Mouse (Mus musculus): ENCODE data around the gene Sec22a. TPM values are rescaled to one million over a fixed set of nuclear protein-coding genes. Genes with fewer than 3 reads are reported as not detected.
A peak's percentile ranks its signal among the peaks of the same experiment; 100 is the strongest.

The Sec22a gene
- polyA plus RNA-seq, 1 experiment from 2014 or later, result 50.4 TPM

DNA sequence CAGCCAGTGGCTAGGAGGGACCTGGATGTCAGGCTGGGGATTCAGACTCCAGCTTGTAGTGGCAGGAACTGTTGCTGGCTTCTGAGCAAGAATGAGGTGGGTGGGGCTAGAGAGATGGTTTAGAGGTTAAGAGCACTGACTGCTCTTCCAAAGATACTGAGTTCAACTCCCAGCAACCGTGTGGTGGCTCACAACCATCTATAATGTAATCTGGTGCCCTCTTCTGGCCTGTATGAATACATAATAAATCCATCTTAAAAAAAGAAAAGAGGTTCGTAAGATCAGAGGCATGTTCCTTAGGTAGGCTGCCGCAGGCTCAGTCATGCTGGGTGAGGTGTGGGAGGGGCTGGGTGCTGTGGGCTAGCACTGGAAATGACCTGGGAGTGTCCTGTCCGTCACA lies 92.1 kb downstream of the Sec22a start:
- no peaks in the 10 kb centered on the region for H3K36me3 ChIP-seq (ENCODE audit: insufficient read depth, low read length)
- no peaks in the 10 kb centered on the region for H3K9me3 ChIP-seq (ENCODE audit: low read length)
- no peak overlapping the region for H3K27ac ChIP-seq (ENCODE audit: low read length)
- ATAC-seq (ENCODE audit: low FRiP score, low TSS enrichment), result no peak
- H3K9ac ChIP-seq (replicated peaks; ENCODE audit: low read length), result no peak overlapping the region
- H3K4me3 ChIP-seq (ENCODE audit: low read length), result no peak overlapping the region
- no peaks in the 10 kb centered on the region for H3K4me1 ChIP-seq (ENCODE audit: insufficient read depth, low read length)
- 0 out of 2 replicates have a peak, but pooled peaks cover 2% of the 10 kb centered on the region for H3K27me3 ChIP-seq (ENCODE audit: insufficient read depth, low read length)
- no peak overlapping the region for H3K4me2 ChIP-seq (replicated peaks; ENCODE audit: low read depth, low read length)
- WGBS, result 52% methylated on average over 4 of the region's 4 CpGs

DNA sequence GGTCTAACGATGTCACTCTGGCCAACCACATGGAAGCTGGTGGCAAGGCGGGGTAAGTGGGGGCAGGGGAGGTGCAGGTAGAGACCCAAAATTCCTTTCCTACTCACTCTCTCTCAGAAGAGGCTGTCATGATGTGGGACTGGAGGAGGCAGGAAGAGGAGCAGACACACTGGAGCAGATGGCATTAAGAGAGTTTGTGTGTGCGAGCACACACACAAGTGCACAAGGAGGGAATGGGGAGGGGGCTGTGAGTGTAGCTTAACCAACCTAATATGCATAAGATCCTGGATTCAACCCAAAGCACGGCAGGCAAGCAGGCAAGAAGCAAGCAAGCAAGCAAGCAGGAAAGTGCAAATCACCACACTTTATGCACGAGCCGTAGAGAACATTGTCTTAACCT lies 92.8 kb downstream of the Sec22a start:
- H3K27ac ChIP-seq (ENCODE audit: low read length), result no peak overlapping the region
- WGBS, result 79% methylated on average over 6 of the region's 6 CpGs
- 0 out of 2 replicates have a peak, but pooled peaks cover 2% of the 10 kb centered on the region for H3K27me3 ChIP-seq (ENCODE audit: insufficient read depth, low read length)
- H3K4me1 ChIP-seq (ENCODE audit: insufficient read depth, low read length), result no peaks in the 10 kb centered on the region
- H3K4me2 ChIP-seq (replicated peaks; ENCODE audit: low read depth, low read length), result no peak overlapping the region
- H3K9me3 ChIP-seq (ENCODE audit: low read length), result no peaks in the 10 kb centered on the region
- no peak for ATAC-seq (ENCODE audit: low FRiP score, low TSS enrichment)
- H3K4me3 ChIP-seq (ENCODE audit: low read length), result no peak overlapping the region
- no peak overlapping the region for H3K9ac ChIP-seq (replicated peaks; ENCODE audit: low read length)
- no peaks in the 10 kb centered on the region for H3K36me3 ChIP-seq (ENCODE audit: insufficient read depth, low read length)

DNA sequence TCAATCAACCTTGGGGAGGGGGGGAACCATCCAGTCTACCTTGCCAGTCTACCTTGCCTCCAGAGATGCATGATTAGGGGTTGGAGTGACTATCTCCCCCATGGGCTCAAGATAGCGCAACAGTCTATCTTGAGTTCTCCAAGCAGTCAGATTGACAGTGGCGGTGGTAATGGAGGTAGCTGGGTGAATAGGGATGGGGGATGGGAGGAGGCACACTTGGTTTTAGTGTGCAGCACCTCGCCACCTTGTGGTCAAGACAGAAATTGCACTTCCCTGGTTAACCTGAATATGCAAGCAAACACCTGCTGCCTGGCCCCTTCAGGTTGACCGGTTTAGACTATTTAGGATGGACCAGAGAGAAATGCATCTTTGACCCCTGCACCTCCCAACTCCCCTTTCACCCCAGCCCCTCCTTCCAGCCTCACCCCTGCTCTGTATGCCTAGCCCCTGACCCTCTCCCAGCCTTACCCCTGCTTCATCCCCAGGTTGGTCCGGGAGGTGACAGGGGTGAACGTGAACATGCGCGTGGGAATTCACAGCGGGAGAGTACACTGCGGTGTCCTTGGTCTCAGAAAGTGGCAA lies 93.3 kb downstream of the Sec22a start:
- H3K4me1 ChIP-seq (ENCODE audit: insufficient read depth, low read length), result no peaks in the 10 kb centered on the region
- H3K27me3 ChIP-seq (ENCODE audit: insufficient read depth, low read length), result 0 out of 2 replicates have a peak, but pooled peaks cover 2% of the 10 kb centered on the region
- no peaks in the 10 kb centered on the region for H3K36me3 ChIP-seq (ENCODE audit: insufficient read depth, low read length)
- no peak overlapping the region for H3K27ac ChIP-seq (ENCODE audit: low read length)
- no peak overlapping the region for H3K9ac ChIP-seq (replicated peaks; ENCODE audit: low read length)
- WGBS, result 40% methylated on average over 10 of the region's 10 CpGs
- no peak overlapping the region for H3K4me2 ChIP-seq (replicated peaks; ENCODE audit: low read depth, low read length)
- no peaks in the 10 kb centered on the region for H3K9me3 ChIP-seq (ENCODE audit: low read length)
- peak; percentile 15; the same call in 1 of the 2 replicates for ATAC-seq (ENCODE audit: low FRiP score, low TSS enrichment)
- no peak overlapping the region for H3K4me3 ChIP-seq (ENCODE audit: low read length)

Other genes starting within 250 kb of the Sec22a start
- 0.60 and 0.80 TPM in 2 replicates for gene Adcy5, start 209.0 kb downstream of the Sec22a start, polyA plus RNA-seq (2015; fragmentation: Nextera tagmentation; extraction: Ambion mirVana)
- gene Pdia5, start 127.0 kb upstream of the Sec22a start, polyA plus RNA-seq (2015; fragmentation: Nextera tagmentation; extraction: Ambion mirVana), result 52.5 and 62.0 TPM in 2 replicates
- gene Sema5b, start 177.2 kb upstream of the Sec22a start, polyA plus RNA-seq (2015; fragmentation: Nextera tagmentation; extraction: Ambion mirVana), result 6.4 and 7.3 TPM in 2 replicates

Data from kidney, embryonic 16.5 days (tissue).